Mouse (Mus musculus): ENCODE results near the gene Slc22a4.

- TF ChIP-seq CTCF (IDR thresholded peaks at IDR 0.05; ENCODE audit: low read depth), result peak; percentile 68
- no peak for TF ChIP-seq EP300 (IDR thresholded peaks at IDR 0.05; ENCODE audit: low read depth)
These were observed 25.6 kb downstream of the Slc22a4 start for GRCm38 (mm10) chr11:54002147-54002760.

Data from heart, postnatal 0 days (tissue).